Mouse (Mus musculus) kidney, adult 11 months (tissue): ENCODE results near the gene Fjx1.

Experiments
- DNase-seq: peaks from one replicate; pipeline ENCODE4 v3.0.0; 2022

Gene Fjx1

GRCm38 (mm10) chr2:102451671-102452549 is at the start of gene Fjx1:
Gene Fjx1, minus strand, starts transcription at chr2:102452499.
- peak; percentile 11 for DNase-seq

GRCm38 (mm10) chr2:102500001-102500689 is 47.8 kb upstream of the Fjx1 start:
- no peak for DNase-seq

GRCm38 (mm10) chr2:102480738-102481137 is 28.4 kb upstream of the Fjx1 start:
- no peak for DNase-seq

- DNase-seq, result no peak
Observed at GRCm38 (mm10) chr2:102476101-102476500, 23.8 kb upstream of the Fjx1 start.

- DNase-seq, result no peak
Observed at GRCm38 (mm10) chr2:102468645-102469044, 16.3 kb upstream of the Fjx1 start.

GRCm38 (mm10) chr2:102464342-102464732 is 12.0 kb upstream of the Fjx1 start:
- no peak for DNase-seq

- DNase-seq, result no peak
Observed at GRCm38 (mm10) chr2:102463587-102464341, 11.5 kb upstream of the Fjx1 start.

GRCm38 (mm10) chr2:102461491-102461890 is 9.2 kb upstream of the Fjx1 start:
- no peak for DNase-seq

- DNase-seq, result no peak
Observed at GRCm38 (mm10) chr2:102455126-102455525, 2.8 kb upstream of the Fjx1 start.

GRCm38 (mm10) chr2:102453447-102453846 is 1.1 kb upstream of the Fjx1 start:
- peak; percentile 8 for DNase-seq

- DNase-seq, result peak; percentile 33
Observed at GRCm38 (mm10) chr2:102450761-102451670, 1.3 kb downstream of the Fjx1 start.

- DNase-seq, result peak; percentile 51
Observed at GRCm38 (mm10) chr2:102450248-102450760, 2.0 kb downstream of the Fjx1 start.

- DNase-seq, result peak; percentile 7
Observed at GRCm38 (mm10) chr2:102449630-102450247, 2.6 kb downstream of the Fjx1 start.

- no peak for DNase-seq
Observed at GRCm38 (mm10) chr2:102449056-102449455, 3.2 kb downstream of the Fjx1 start.

GRCm38 (mm10) chr2:102447831-102448230 is 4.5 kb downstream of the Fjx1 start:
- DNase-seq, result peak; percentile 16

- DNase-seq, result no peak
Observed at GRCm38 (mm10) chr2:102446851-102447250, 5.4 kb downstream of the Fjx1 start.

GRCm38 (mm10) chr2:102437357-102438030 is 14.8 kb downstream of the Fjx1 start:
- no peak for DNase-seq

- no peak for DNase-seq
Observed at GRCm38 (mm10) chr2:102433879-102434278, 18.4 kb downstream of the Fjx1 start.

- no peak for DNase-seq
Observed at GRCm38 (mm10) chr2:102431084-102431483, 21.2 kb downstream of the Fjx1 start.

GRCm38 (mm10) chr2:102427974-102428373 is 24.3 kb downstream of the Fjx1 start:
- DNase-seq, result no peak

- DNase-seq, result no peak
Observed at GRCm38 (mm10) chr2:102426434-102426833, 25.9 kb downstream of the Fjx1 start.
